Mouse (Mus musculus) MEL (cell line): ENCODE data around the gene Cfap46.

Source experiments
- CHD2 ChIP-seq: IDR thresholded peaks from 2 replicates; pipeline ENCODE4 v1.6.1; 2011; ENCODE audit warnings: low read length, improper control_type of control experiment
- CTCF ChIP-seq, 3 experiments: IDR thresholded peaks in 2 of 3; conservative IDR thresholded peaks in 1 of 3; 2 replicates each; pipeline ENCODE4 v1.5.1; 2011 to 2012; ENCODE audit warnings: low read length in 3 of 3, low read depth in 2 of 3, mild to moderate bottlenecking in 2 of 3, improper control_type of control experiment in 1 of 3, inconsistent platforms in 1 of 3, mixed read lengths in 1 of 3, moderate library complexity in 1 of 3; ENCODE audit not compliant: control insufficient read depth in 1 of 3, insufficient read depth in 1 of 3, poor library complexity in 1 of 3, severe bottlenecking in 1 of 3
- E2F4 ChIP-seq: IDR thresholded peaks from 2 replicates; pipeline ENCODE4 v1.6.1; 2011; ENCODE audit warnings: low read depth, low read length, improper control_type of control experiment, borderline replicate concordance
- EP300 ChIP-seq, 2 experiments: IDR thresholded peaks; 2 replicates each; pipeline ENCODE4 v1.6.1; 2011; ENCODE audit warnings: improper control_type of control experiment in 2 of 2, low read length in 2 of 2, low read depth in 1 of 2, mild to moderate bottlenecking in 1 of 2
- ETS1 ChIP-seq: IDR thresholded peaks from 2 replicates; pipeline ENCODE4 v1.6.1; 2012; ENCODE audit warnings: low read depth, mild to moderate bottlenecking, inconsistent platforms, low read length, improper control_type of control experiment, moderate library complexity
- GATA1 ChIP-seq: IDR thresholded peaks from 2 replicates; pipeline ENCODE4 v1.6.1; 2011; ENCODE audit warnings: low read depth, low read length, improper control_type of control experiment
- MAFK ChIP-seq: IDR thresholded peaks from 2 replicates; pipeline ENCODE4 v1.6.1; 2011; ENCODE audit warnings: low read depth, mild to moderate bottlenecking, low read length, improper control_type of control experiment, borderline replicate concordance
- MAZ ChIP-seq: IDR thresholded peaks from 2 replicates; pipeline ENCODE4 v1.6.1; 2012; ENCODE audit warnings: low read depth, mild to moderate bottlenecking, inconsistent platforms, low read length, improper control_type of control experiment
- MYC ChIP-seq: IDR thresholded peaks from 2 replicates; pipeline ENCODE4 v1.6.1; 2011; ENCODE audit warnings: low read depth, mild to moderate bottlenecking, low read length, improper control_type of control experiment, moderate library complexity
- POLR2A ChIP-seq, 2 experiments: IDR thresholded peaks; 2 replicates each; pipeline ENCODE4 v1.6.1; 2011 to 2012; ENCODE audit warnings: low read length in 2 of 2, mild to moderate bottlenecking in 2 of 2, control low read depth in 1 of 2, improper control_type of control experiment in 1 of 2, low read depth in 1 of 2, moderate library complexity in 1 of 2; ENCODE audit not compliant: control insufficient read depth in 1 of 2, insufficient read depth in 1 of 2, poor library complexity in 1 of 2
- POLR2AphosphoS2 ChIP-seq: IDR thresholded peaks from 2 replicates; pipeline ENCODE4 v1.6.1; 2011; ENCODE audit warnings: low read length, improper control_type of control experiment
- RAD21 ChIP-seq: IDR thresholded peaks from 2 replicates; pipeline ENCODE4 v1.6.1; 2011; ENCODE audit warnings: mild to moderate bottlenecking, low read depth, low read length, improper control_type of control experiment
- ZMIZ1 ChIP-seq: IDR thresholded peaks from 2 replicates; pipeline ENCODE4 v1.6.1; 2012; ENCODE audit warnings: low read depth, mild to moderate bottlenecking, inconsistent platforms, low read length, improper control_type of control experiment, moderate library complexity

DNA sequence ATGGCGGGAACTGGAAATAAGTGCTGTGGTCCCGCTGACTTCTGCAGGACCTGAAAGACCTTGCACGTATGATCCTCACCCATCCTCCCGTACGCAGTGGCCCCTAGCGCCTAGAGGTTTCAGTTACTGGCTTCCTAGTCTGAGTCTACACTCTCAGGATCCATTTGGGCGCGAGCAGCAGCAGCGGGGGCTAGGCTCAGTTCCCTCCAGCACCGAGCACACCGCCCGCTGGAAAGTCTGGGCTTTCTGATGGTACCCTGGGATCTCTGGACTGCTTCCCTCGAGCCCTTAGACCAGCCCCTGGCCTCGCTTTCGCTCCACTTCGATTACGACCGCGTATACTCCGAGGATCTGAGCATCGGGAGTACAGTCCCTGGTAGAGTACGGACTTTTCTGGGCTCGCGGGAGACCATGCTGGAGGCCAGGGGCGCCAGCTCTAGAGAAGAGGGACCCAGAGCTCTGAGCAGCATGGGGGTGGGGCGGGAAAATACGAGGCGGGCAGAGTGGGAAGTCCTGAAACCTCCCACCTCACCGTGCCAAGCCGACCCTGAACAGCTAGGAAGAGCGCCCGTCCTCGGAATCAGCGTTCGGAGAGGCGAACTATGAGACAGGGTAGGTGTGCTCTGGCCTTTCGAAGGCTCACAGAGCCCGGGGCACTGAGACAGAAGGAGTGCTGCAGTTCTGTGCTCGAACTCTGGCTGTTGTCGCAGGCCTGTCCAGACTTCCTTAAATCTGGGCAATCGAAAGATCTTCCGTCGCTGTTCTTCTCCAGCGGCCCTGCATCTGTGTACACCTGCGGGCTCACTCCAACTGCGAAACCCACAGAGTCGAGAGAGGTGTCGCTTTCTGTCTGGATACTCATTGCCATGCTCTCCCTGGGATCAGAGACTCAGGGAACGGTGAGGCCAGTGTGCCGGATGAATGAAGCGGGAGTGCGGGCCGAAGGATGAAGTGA is 99.1 kb downstream of the Cfap46 start:
- TF ChIP-seq POLR2AphosphoS2 (no peak), E2F4 (no peak), MAFK (no peak), EP300 (IDR thresholded peaks at IDR 0.05; ENCODE audit: low read depth in 1 of 2, low read length in 2 of 2) (no peak), CTCF (IDR thresholded peaks at IDR 0.05 in 2 of 3, conservative IDR thresholded peaks at IDR 0.05 in 1 of 3; ENCODE audit: control insufficient read depth in 1 of 3, insufficient read depth in 1 of 3, low read depth in 2 of 3, low read length in 3 of 3, poor library complexity in 1 of 3, severe bottlenecking in 1 of 3) (no peak), MAZ (no peak), POLR2A (IDR thresholded peaks at IDR 0.05; ENCODE audit: control insufficient read depth in 1 of 2, insufficient read depth in 1 of 2, low read depth in 1 of 2, low read length in 2 of 2, poor library complexity in 1 of 2) (no peak), GATA1 (no peak), CHD2 (no peak), RAD21 (no peak), ZMIZ1 (no peak), MYC (no peak), ETS1 (no peak)
